Mouse (Mus musculus): ENCODE results near the gene Bcar3. TPM values are rescaled to one million over a fixed set of nuclear protein-coding genes. Genes with fewer than 3 reads are reported as not detected.

The Bcar3 gene
- polyA plus RNA-seq, 1 experiment: 26.3 TPM

DNA sequence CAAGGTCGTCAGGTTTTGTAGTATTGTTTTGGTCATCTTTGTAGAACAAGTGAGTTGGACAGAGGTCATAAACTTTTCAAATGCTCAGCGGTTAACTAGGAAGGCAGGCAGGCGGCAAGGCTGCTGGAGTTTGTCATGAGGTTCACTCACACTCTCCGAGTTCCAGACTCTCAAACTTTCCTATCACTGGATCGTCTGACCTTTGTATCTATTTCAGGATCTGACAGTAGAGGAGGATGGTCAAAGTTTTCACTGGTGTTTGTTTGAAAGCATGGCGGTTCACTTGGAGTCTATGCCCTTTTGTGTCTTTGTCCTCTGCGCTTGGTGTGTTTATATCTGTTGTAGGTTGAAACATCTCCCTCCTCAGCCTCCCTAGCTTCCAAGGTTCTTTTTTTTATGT is 127.9 kb downstream of the Bcar3 start:
- Histone ChIP-seq H3K4me1 (ENCODE audit: control insufficient read depth, insufficient read depth, low read length) (peaks cover 4% of the 10 kb centered on the region), H3K9me3 (replicated peaks; ENCODE audit: control insufficient read depth, insufficient read depth, low read length, poor library complexity, severe bottlenecking) (no peaks in the 10 kb centered on the region), H3K4me3 (ENCODE audit: low read depth, low read length) (0 out of 2 replicates have a peak overlapping the region, but pooled peaks have one; percentile 11), H3K36me3 (ENCODE audit: control insufficient read depth, insufficient read depth, low read length, poor library complexity, severe bottlenecking) (0 out of 2 replicates have a peak, but pooled peaks cover 2% of the 10 kb centered on the region), H3K27me3 (ENCODE audit: control insufficient read depth, insufficient read depth, low read length, poor library complexity, severe bottlenecking) (no peaks in the 10 kb centered on the region), H3K9ac (ENCODE audit: low read depth, poor library complexity, severe bottlenecking) (no peak overlapping the region), H3K27ac (ENCODE audit: insufficient read depth, low read length) (no peak overlapping the region)
- TF ChIP-seq EP300 (IDR thresholded peaks at IDR 0.05; ENCODE audit: insufficient read depth, low read depth, low read length) (no peak), POLR2A (IDR thresholded peaks at IDR 0.05; ENCODE audit: insufficient read depth, low read length) (no peak), CTCF (IDR thresholded peaks at IDR 0.05; ENCODE audit: low read depth, low read length) (no peak)

GRCm38 (mm10) chr3:122422276-122422675 is 128.3 kb downstream of the Bcar3 start:
- Histone ChIP-seq H3K9me3 (replicated peaks; ENCODE audit: control insufficient read depth, insufficient read depth, low read length, poor library complexity, severe bottlenecking) (no peaks in the 10 kb centered on the region), H3K27me3 (ENCODE audit: control insufficient read depth, insufficient read depth, low read length, poor library complexity, severe bottlenecking) (no peaks in the 10 kb centered on the region), H3K36me3 (ENCODE audit: control insufficient read depth, insufficient read depth, low read length, poor library complexity, severe bottlenecking) (0 out of 2 replicates have a peak, but pooled peaks cover 3% of the 10 kb centered on the region), H3K4me3 (ENCODE audit: low read depth, low read length) (no peak overlapping the region), H3K27ac (ENCODE audit: insufficient read depth, low read length) (no peak overlapping the region), H3K9ac (ENCODE audit: low read depth, poor library complexity, severe bottlenecking) (no peak overlapping the region), H3K4me1 (ENCODE audit: control insufficient read depth, insufficient read depth, low read length) (peaks cover 4% of the 10 kb centered on the region)
- TF ChIP-seq POLR2A (IDR thresholded peaks at IDR 0.05; ENCODE audit: insufficient read depth, low read length): no peak

- TF ChIP-seq CTCF (IDR thresholded peaks at IDR 0.05; ENCODE audit: low read depth, low read length) (no peak), POLR2A (IDR thresholded peaks at IDR 0.05; ENCODE audit: insufficient read depth, low read length) (no peak), EP300 (IDR thresholded peaks at IDR 0.05; ENCODE audit: insufficient read depth, low read depth, low read length) (no peak)
- Histone ChIP-seq H3K4me3 (ENCODE audit: low read depth, low read length) (no peak overlapping the region), H3K27ac (ENCODE audit: insufficient read depth, low read length) (no peak overlapping the region), H3K9ac (ENCODE audit: low read depth, poor library complexity, severe bottlenecking) (no peak overlapping the region), H3K9me3 (replicated peaks; ENCODE audit: control insufficient read depth, insufficient read depth, low read length, poor library complexity, severe bottlenecking) (no peaks in the 10 kb centered on the region), H3K27me3 (ENCODE audit: control insufficient read depth, insufficient read depth, low read length, poor library complexity, severe bottlenecking) (no peaks in the 10 kb centered on the region), H3K4me1 (ENCODE audit: control insufficient read depth, insufficient read depth, low read length) (peaks cover 4% of the 10 kb centered on the region), H3K36me3 (ENCODE audit: control insufficient read depth, insufficient read depth, low read length, poor library complexity, severe bottlenecking) (0 out of 2 replicates have a peak, but pooled peaks cover 3% of the 10 kb centered on the region)
Measured at GRCm38 (mm10) chr3:122423643-122424042, 129.7 kb downstream of the Bcar3 start.

DNA sequence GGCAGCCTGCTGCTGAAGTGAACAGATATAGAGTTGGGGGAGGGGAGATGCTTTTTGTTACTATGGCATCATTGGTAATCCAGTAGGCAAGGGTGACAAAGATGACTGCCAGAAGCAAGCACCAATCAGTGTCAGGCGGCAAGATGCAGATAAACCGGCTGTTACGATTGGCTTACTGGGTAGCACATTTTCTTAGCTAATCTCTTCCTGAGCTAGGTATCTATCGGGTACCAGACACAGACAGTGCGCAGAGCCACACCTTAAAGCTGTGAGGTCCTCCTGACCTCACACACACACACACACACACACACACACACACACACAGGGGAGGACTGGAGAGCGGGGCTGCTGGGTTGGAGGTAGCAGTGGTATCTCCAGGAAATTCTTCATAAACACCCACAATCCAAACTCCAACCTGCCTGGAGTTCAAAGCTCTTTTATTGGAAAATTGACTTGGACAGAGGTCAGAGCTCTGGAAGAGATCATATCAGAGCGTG is 134.4 kb downstream of the Bcar3 start:
- Histone ChIP-seq H3K27me3 (ENCODE audit: control insufficient read depth, insufficient read depth, low read length, poor library complexity, severe bottlenecking) (no peaks in the 10 kb centered on the region), H3K36me3 (ENCODE audit: control insufficient read depth, insufficient read depth, low read length, poor library complexity, severe bottlenecking) (peaks cover 9% of the 10 kb centered on the region; the same call in 1 of the 2 replicates), H3K27ac (ENCODE audit: insufficient read depth, low read length) (no peak overlapping the region), H3K4me1 (ENCODE audit: control insufficient read depth, insufficient read depth, low read length) (peaks cover 4% of the 10 kb centered on the region), H3K9ac (ENCODE audit: low read depth, poor library complexity, severe bottlenecking) (no peak overlapping the region), H3K4me3 (ENCODE audit: low read depth, low read length) (no peak overlapping the region), H3K9me3 (replicated peaks; ENCODE audit: control insufficient read depth, insufficient read depth, low read length, poor library complexity, severe bottlenecking) (no peaks in the 10 kb centered on the region)
- TF ChIP-seq POLR2A (IDR thresholded peaks at IDR 0.05; ENCODE audit: insufficient read depth, low read length) (no peak), EP300 (IDR thresholded peaks at IDR 0.05; ENCODE audit: insufficient read depth, low read depth, low read length) (no peak), CTCF (IDR thresholded peaks at IDR 0.05; ENCODE audit: low read depth, low read length) (no peak)

DNA sequence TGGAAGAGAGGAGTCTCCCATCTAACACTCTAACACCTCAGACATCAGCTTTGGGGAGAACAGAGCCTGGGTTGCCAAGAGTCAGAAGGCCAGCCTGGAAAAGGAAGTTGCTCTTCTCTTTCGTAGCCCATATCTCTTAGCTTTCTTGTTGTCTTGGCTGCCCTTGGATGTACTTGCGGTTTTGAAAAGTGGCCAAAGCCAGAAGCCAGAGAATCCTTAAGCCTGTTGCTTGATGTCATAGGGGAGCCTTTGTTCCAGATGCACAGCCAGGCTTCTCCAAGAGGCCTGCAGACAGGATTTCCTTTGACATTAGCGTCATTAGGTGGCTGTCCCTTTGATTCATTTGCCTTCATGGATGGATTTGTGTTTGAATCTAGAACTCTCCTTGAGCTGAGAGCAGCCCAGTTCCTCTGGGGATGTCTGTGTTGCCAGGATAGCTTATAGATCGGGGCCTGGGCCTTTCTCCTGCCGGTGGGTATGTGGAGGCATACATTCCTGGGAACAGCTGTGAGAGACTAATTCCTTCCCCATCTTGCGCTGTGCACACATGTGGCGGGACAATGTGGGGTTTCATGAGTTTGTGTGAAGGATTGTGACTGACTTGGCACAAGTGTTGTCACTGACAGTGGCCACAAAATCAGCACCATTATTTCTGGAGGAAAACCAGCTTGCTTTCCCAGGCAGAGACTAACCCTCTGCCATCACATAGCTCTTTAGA is 137.0 kb downstream of the Bcar3 start:
- H3K4me1 ChIP-seq (ENCODE audit: control insufficient read depth, insufficient read depth, low read length): peaks cover 9% of the 10 kb centered on the region
- H3K9ac ChIP-seq (ENCODE audit: low read depth, poor library complexity, severe bottlenecking): no peak overlapping the region
- no peak overlapping the region for H3K27ac ChIP-seq (ENCODE audit: insufficient read depth, low read length)
- H3K4me3 ChIP-seq (ENCODE audit: low read depth, low read length): no peak overlapping the region
- H3K9me3 ChIP-seq (replicated peaks; ENCODE audit: control insufficient read depth, insufficient read depth, low read length, poor library complexity, severe bottlenecking): no peaks in the 10 kb centered on the region
- TF ChIP-seq EP300 (IDR thresholded peaks at IDR 0.05; ENCODE audit: insufficient read depth, low read depth, low read length): no peak
- no peak for TF ChIP-seq POLR2A (IDR thresholded peaks at IDR 0.05; ENCODE audit: insufficient read depth, low read length)
- no peak for TF ChIP-seq CTCF (IDR thresholded peaks at IDR 0.05; ENCODE audit: low read depth, low read length)
- peaks cover 9% of the 10 kb centered on the region; the same call in 1 of the 2 replicates for H3K36me3 ChIP-seq (ENCODE audit: control insufficient read depth, insufficient read depth, low read length, poor library complexity, severe bottlenecking)
- H3K27me3 ChIP-seq (ENCODE audit: control insufficient read depth, insufficient read depth, low read length, poor library complexity, severe bottlenecking): no peaks in the 10 kb centered on the region

GRCm38 (mm10) chr3:122432811-122433406 is 139.0 kb downstream of the Bcar3 start:
- Histone ChIP-seq H3K27ac (ENCODE audit: insufficient read depth, low read length) (peak overlapping the region; percentile 86), H3K9ac (ENCODE audit: low read depth, poor library complexity, severe bottlenecking) (no peak overlapping the region), H3K4me3 (ENCODE audit: low read depth, low read length) (no peak overlapping the region; the same call in 1 of the 2 replicates), H3K9me3 (replicated peaks; ENCODE audit: control insufficient read depth, insufficient read depth, low read length, poor library complexity, severe bottlenecking) (no peaks in the 10 kb centered on the region), H3K27me3 (ENCODE audit: control insufficient read depth, insufficient read depth, low read length, poor library complexity, severe bottlenecking) (no peaks in the 10 kb centered on the region), H3K36me3 (ENCODE audit: control insufficient read depth, insufficient read depth, low read length, poor library complexity, severe bottlenecking) (peaks cover 6% of the 10 kb centered on the region; the same call in 1 of the 2 replicates), H3K4me1 (ENCODE audit: control insufficient read depth, insufficient read depth, low read length) (peaks cover 14% of the 10 kb centered on the region)
- TF ChIP-seq POLR2A (IDR thresholded peaks at IDR 0.05; ENCODE audit: insufficient read depth, low read length) (no peak), CTCF (IDR thresholded peaks at IDR 0.05; ENCODE audit: low read depth, low read length) (no peak), EP300 (IDR thresholded peaks at IDR 0.05; ENCODE audit: insufficient read depth, low read depth, low read length) (peak; percentile 59; the same call in 1 of the 2 replicates)
